Mouse (Mus musculus) G1E-ER4 (cell line): ENCODE results near the gene Gm20388. TPM values are rescaled to one million over a fixed set of nuclear protein-coding genes. Genes with fewer than 3 reads are reported as not detected.

Experiments used
- GATA1 ChIP-seq: IDR thresholded peaks from one replicate; pipeline ENCODE4 v1.8.0; 2012; ENCODE audit warnings: low read length, inconsistent platforms
- polyA plus RNA-seq: library from polyadenylated mRNA; stranded (reverse); fragments of >175 nt; gene quantifications from 2 replicates; pipeline ENCODE4 v1.2.3, GENCODE M21; 2012

Gm20388 gene
- polyA plus RNA-seq, 1 experiment: not detected

GRCm38 (mm10) chr8:124231176-124231484 lies 4320.5 kb downstream of the Gm20388 start, which contains the start of gene Galnt2:
Gene Galnt2 (plus strand): TSS chr8:124231391.
- no peak for TF ChIP-seq GATA1

- TF ChIP-seq GATA1: no peak
These were observed 4321.0 kb downstream of the Gm20388 start for GRCm38 (mm10) chr8:124231485-124232279.

GRCm38 (mm10) chr8:124232280-124232600 lies 4321.6 kb downstream of the Gm20388 start:
- TF ChIP-seq GATA1: no peak

GRCm38 (mm10) chr8:124234496-124234895 lies 4323.9 kb downstream of the Gm20388 start:
- TF ChIP-seq GATA1: no peak

GRCm38 (mm10) chr8:124235536-124235935 lies 4324.9 kb downstream of the Gm20388 start:
- no peak for TF ChIP-seq GATA1

- no peak for TF ChIP-seq GATA1
These were observed 4328.7 kb downstream of the Gm20388 start for GRCm38 (mm10) chr8:124239350-124239749.

GRCm38 (mm10) chr8:124240932-124241331 lies 4330.3 kb downstream of the Gm20388 start:
- TF ChIP-seq GATA1: no peak

- TF ChIP-seq GATA1: no peak
These were observed 4331.6 kb downstream of the Gm20388 start for GRCm38 (mm10) chr8:124242208-124242607.

- no peak for TF ChIP-seq GATA1
These were observed 4332.3 kb downstream of the Gm20388 start for GRCm38 (mm10) chr8:124242913-124243312.

- TF ChIP-seq GATA1: no peak
These were observed 4336.9 kb downstream of the Gm20388 start for GRCm38 (mm10) chr8:124247581-124247980.

GRCm38 (mm10) chr8:124248688-124249087 lies 4338.0 kb downstream of the Gm20388 start:
- TF ChIP-seq GATA1: no peak

GRCm38 (mm10) chr8:124250255-124250654 lies 4339.6 kb downstream of the Gm20388 start:
- TF ChIP-seq GATA1: no peak

GRCm38 (mm10) chr8:124250785-124251184 lies 4340.1 kb downstream of the Gm20388 start:
- no peak for TF ChIP-seq GATA1

- TF ChIP-seq GATA1: no peak
These were observed 4341.9 kb downstream of the Gm20388 start for GRCm38 (mm10) chr8:124252533-124252950.

GRCm38 (mm10) chr8:124253939-124254338 lies 4343.3 kb downstream of the Gm20388 start:
- TF ChIP-seq GATA1: no peak

- TF ChIP-seq GATA1: no peak
These were observed 4346.2 kb downstream of the Gm20388 start for GRCm38 (mm10) chr8:124256841-124257240.

- no peak for TF ChIP-seq GATA1
These were observed 4346.7 kb downstream of the Gm20388 start for GRCm38 (mm10) chr8:124257363-124257762.
